Mouse (Mus musculus) ovary, adult 18-20 months (tissue): ENCODE results near the gene Serpina1e.
"Not testable (repeated sequence)": the region's sequence is repeated elsewhere in the genome, so short reads cannot be mapped to it uniquely, and the experiment has no call there.

Experiments
- DNase-seq: peaks from one replicate; pipeline ENCODE4 v3.0.0; 2022; ENCODE audit warnings: low spot score, mixed read lengths

Gene Serpina1e

GRCm38 (mm10) chr12:103962860-103963259 lies 4.1 kb upstream of the Serpina1e start:
- DNase-seq = no peak

GRCm38 (mm10) chr12:103962337-103962736 lies 3.6 kb upstream of the Serpina1e start:
- DNase-seq = no peak

- no peak for DNase-seq
Measured at GRCm38 (mm10) chr12:103961716-103962115, 2.9 kb upstream of the Serpina1e start.

- DNase-seq = not testable (repeated sequence)
Measured at GRCm38 (mm10) chr12:103956555-103956954, 2.2 kb downstream of the Serpina1e start.

- DNase-seq = not testable (repeated sequence)
Measured at GRCm38 (mm10) chr12:103952972-103953371, 5.8 kb downstream of the Serpina1e start.

- DNase-seq = no peak
Measured at GRCm38 (mm10) chr12:103946243-103946642, 12.5 kb downstream of the Serpina1e start.

- DNase-seq = not testable (repeated sequence)
Measured at GRCm38 (mm10) chr12:103909181-103909580, 49.6 kb downstream of the Serpina1e start.

- not testable (repeated sequence) for DNase-seq
Measured at GRCm38 (mm10) chr12:103907746-103908145, 51.0 kb downstream of the Serpina1e start.

- not testable (repeated sequence) for DNase-seq
Measured at GRCm38 (mm10) chr12:103904837-103905340, 53.9 kb downstream of the Serpina1e start, which contains the start of gene Serpina1c. TSS of gene Serpina1c (minus strand) at chr12:103904887.

- not testable (repeated sequence) for DNase-seq
Measured at GRCm38 (mm10) chr12:103901929-103902328, 56.8 kb downstream of the Serpina1e start.
